Mouse (Mus musculus): ENCODE results near the gene Islr2. TPM values are rescaled to one million over a fixed set of nuclear protein-coding genes. Genes with fewer than 3 reads are reported as not detected.

Gene Islr2
- polyA plus RNA-seq, 1 experiment from 2014 or later, result 5.4 TPM

- Histone ChIP-seq H3K4me2 (ENCODE audit: low read depth, low read length) (no peak overlapping the region), H3K9ac (replicated peaks; ENCODE audit: low read length) (no peak overlapping the region), H3K36me3 (replicated peaks; ENCODE audit: control insufficient read depth, insufficient read depth, low read depth, low read length) (no peaks in the 10 kb centered on the region; the same call in 1 of the 2 replicates), H3K4me1 (ENCODE audit: control insufficient read depth, insufficient read depth, low read length) (peaks cover 2% of the 10 kb centered on the region; the same call in 1 of the 2 replicates), H3K27ac (replicated peaks; ENCODE audit: low read depth, low read length) (no peak overlapping the region), H3K9me3 (replicated peaks; ENCODE audit: control insufficient read depth, low read length) (no peaks in the 10 kb centered on the region), H3K27me3 (ENCODE audit: control insufficient read depth, insufficient read depth, low read length) (no peaks in the 10 kb centered on the region), H3K4me3 (ENCODE audit: low read depth, low read length) (no peak overlapping the region)
- DNase-seq (ENCODE audit: low spot score) (no peak), ATAC-seq (replicated peaks; ENCODE audit: insufficient number of reproducible peaks, low FRiP score, low TSS enrichment, low read depth) (no peak)
- WGBS, result 57% methylated on average over 2 of the region's 2 CpGs
These were observed 55.3 kb downstream of the Islr2 start for GRCm38 (mm10) chr9:58148806-58149205.

Small RNA genes within 50 kb of the gene (microRNA-seq; reads per million reads assigned to microRNA genes)
- not detected for gene Mir6385 (ENCODE audit: borderline number of aligned reads)

Other genes with a start within 250 kb of the Islr2 start
- gene Cyp11a1, start 197.9 kb downstream of the Islr2 start, polyA plus RNA-seq (2014; fragmentation: Nextera tagmentation; extraction: Ambion mirVana), result 0.18 TPM in 1 of 2 replicates, not detected in the other
- gene Stra6, start 140.5 kb downstream of the Islr2 start, polyA plus RNA-seq (2014; fragmentation: Nextera tagmentation; extraction: Ambion mirVana), result 38.0 and 44.8 TPM in 2 replicates
- gene Ccdc33, start 85.5 kb downstream of the Islr2 start, polyA plus RNA-seq (2014; fragmentation: Nextera tagmentation; extraction: Ambion mirVana), result 0.54 and 0.77 TPM in 2 replicates
- gene Islr, start within 50 bp of the Islr2 start, polyA plus RNA-seq (2014; fragmentation: Nextera tagmentation; extraction: Ambion mirVana), result 24.6 and 26.7 TPM in 2 replicates
- 13.5 and 14.5 TPM in 2 replicates for gene Pml, start 45.5 kb upstream of the Islr2 start, polyA plus RNA-seq (2014; fragmentation: Nextera tagmentation; extraction: Ambion mirVana)
- gene Stoml1, start 48.8 kb upstream of the Islr2 start, polyA plus RNA-seq (2014; fragmentation: Nextera tagmentation; extraction: Ambion mirVana), result 20.1 and 22.2 TPM in 2 replicates
- gene Loxl1, start 108.9 kb upstream of the Islr2 start, polyA plus RNA-seq (2014; fragmentation: Nextera tagmentation; extraction: Ambion mirVana), result 11.0 and 13.6 TPM in 2 replicates
- gene Tbc1d21, start 166.1 kb upstream of the Islr2 start, polyA plus RNA-seq (2014; fragmentation: Nextera tagmentation; extraction: Ambion mirVana), result not detected in 2 replicates

All from embryonic facial prominence, embryonic 11.5 days (tissue).